Mouse (Mus musculus) CD4-positive, CD25-positive, alpha-beta regulatory T cell, adult 4 months (primary cell): ENCODE measurements around the gene Serpinb1b. TPM values are rescaled to one million over a fixed set of nuclear protein-coding genes. Genes with fewer than 3 reads are reported as not detected.

Source experiments
- ATAC-seq: one replicate; pipeline ENCODE4 v1.8.0; 2017
- polyA plus RNA-seq, 2 experiments: library from polyadenylated mRNA; unstranded; fragments of 100-300 nt; shearing (Covaris generic); gene quantifications; one replicate each; pipeline ENCODE4 v1.2.1; 2017

Gene Serpinb1b
- polyA plus RNA-seq, 2 experiments from 2014 or later = not detected

- ATAC-seq = no peak
These were observed 17.2 kb downstream of the Serpinb1b start for GRCm38 (mm10) chr13:33095575-33095974.

DNA sequence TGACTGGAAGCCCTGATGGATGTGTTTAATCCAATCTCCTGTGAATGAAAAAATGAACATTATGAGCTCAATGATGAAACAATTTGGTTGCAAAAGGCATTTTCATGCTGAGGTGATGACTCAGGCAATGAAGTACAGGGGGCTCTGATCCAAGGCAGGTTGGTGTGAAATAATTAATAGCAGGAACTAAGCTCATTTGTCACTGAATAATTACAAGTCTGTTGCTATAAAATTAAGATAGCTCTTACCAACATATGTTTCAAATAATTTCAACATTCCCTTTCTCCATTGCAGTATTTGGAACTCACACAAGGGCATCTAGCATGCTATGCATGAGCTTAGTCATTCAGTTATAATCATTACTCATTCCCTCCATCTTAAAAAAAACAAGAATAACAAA is 27.3 kb downstream of the Serpinb1b start:
- no peak for ATAC-seq

GRCm38 (mm10) chr13:33113054-33113453 is 34.7 kb downstream of the Serpinb1b start:
- no peak for ATAC-seq

- ATAC-seq = no peak
These were observed 59.3 kb downstream of the Serpinb1b start for GRCm38 (mm10) chr13:33137717-33138116.

DNA sequence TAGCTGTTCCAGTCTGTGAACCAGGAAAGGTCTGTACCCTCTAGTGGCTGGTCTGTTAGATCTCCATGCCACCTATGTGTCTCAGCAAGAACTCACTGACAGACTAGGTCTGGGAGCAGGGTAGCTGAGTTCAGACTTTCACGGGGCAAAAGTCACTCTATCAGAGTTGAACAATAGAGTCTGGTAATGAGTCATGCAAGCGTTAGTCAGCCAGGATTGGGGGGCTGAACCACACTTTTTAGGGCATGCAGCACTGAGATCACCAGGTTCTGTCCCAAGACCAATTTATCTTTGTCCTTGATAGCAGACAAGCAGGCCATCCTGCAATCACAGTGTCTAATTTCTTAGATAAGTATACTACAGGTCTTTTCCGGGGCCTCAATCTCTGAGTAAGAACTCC is 63.1 kb downstream of the Serpinb1b start:
- ATAC-seq = no peak

Other genes starting within 250 kb of the Serpinb1b start
- gene Serpinb1a, start 227.4 kb upstream of the Serpinb1b start, polyA plus RNA-seq = 10 to 100 TPM; 12.7 to 13.2 TPM
- not detected for gene Serpinb1c, start 180.4 kb upstream of the Serpinb1b start, polyA plus RNA-seq
- 10 to 100 TPM; 29.2 to 38.8 TPM for gene Serpinb6b, start 113.4 kb upstream of the Serpinb1b start, polyA plus RNA-seq
- gene Serpinb9, start 75.3 kb upstream of the Serpinb1b start, polyA plus RNA-seq = 10 to 100 TPM; 21.9 to 23.4 TPM
- gene Serpinb9b, start 51.2 kb upstream of the Serpinb1b start, polyA plus RNA-seq = under 1 TPM in 1 of 2 experiments, not detected in 1; 0.42 TPM
- gene Serpinb9c, start 81.2 kb downstream of the Serpinb1b start, polyA plus RNA-seq = not detected
- gene Serpinb9d, start 114.4 kb downstream of the Serpinb1b start, polyA plus RNA-seq = not detected
- gene Serpinb9e, start 171.0 kb downstream of the Serpinb1b start, polyA plus RNA-seq = not detected
- gene Serpinb9f, start 245.5 kb downstream of the Serpinb1b start, polyA plus RNA-seq = not detected